Mouse (Mus musculus): ENCODE measurements at regions not wholly inside any gene's neighbourhood (a gene's known extent, or its start where the extent isn't known, plus 50 kb on each side); places are given as distances from the start of the nearest gene placed in this dataset.

GRCm38 (mm10) chr3:145705317-145705716, 53.2 kb upstream of the Ddah1 start:
- no peak for DNase-seq (ENCODE audit: low read depth, low spot score)

- DNase-seq (ENCODE audit: low read depth, low spot score), result no peak
These were observed 54.3 kb upstream of the Ccn1 start for GRCm38 (mm10) chr3:145704054-145704453.

GRCm38 (mm10) chr3:145703411-145703924, 53.7 kb upstream of the Ccn1 start:
- peak; percentile 47 for DNase-seq (ENCODE audit: low read depth, low spot score)

DNA sequence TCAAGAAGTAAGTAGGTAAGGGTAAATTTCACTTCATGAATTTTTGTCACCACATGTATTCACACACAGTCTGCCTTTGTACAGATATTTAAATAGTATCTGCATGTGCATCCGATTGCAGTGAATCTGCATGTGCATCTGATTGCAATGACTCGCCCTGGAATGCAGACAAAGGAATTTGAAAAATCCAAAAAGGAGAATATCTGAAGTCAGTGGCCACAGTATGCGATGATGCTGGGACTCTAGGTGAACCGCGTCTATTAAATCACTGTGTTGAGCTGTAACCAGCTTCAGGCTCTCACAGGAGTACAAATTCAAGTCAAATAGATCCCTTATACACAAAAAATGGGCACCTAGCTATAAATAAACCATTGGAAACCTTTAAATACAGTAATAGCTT, 53.0 kb upstream of the Ccn1 start:
- DNase-seq (ENCODE audit: low read depth, low spot score), result no peak

- DNase-seq (ENCODE audit: low read depth, low spot score), result peak; percentile 74
These were observed 52.2 kb upstream of the Ccn1 start for GRCm38 (mm10) chr3:145701945-145702344.
